11 mouse cellular contexts compared by ENCODE assay signal in the genomic region with DNA sequence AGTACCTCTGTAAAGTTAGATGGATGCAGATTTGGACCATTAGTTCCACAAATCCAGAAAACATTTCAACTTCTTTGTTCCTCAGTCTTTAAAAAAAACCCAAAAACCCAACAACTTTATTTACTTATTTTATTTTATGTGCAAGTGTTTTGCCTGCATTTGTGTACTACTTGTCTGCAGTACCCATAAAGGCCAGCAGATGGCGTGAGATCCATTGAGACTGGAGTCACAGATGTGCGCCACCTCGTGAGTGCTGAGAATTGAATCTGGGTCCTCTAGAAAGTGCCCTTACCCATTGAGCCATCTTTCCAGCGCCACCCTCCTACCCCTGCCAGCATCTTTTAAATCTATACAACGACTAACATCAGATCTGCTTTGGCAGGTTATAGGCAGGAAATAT. TPM values are rescaled to one million over a fixed set of nuclear protein-coding genes. Genes with fewer than 3 reads are reported as not detected.
DNase-seq lines count a peak whose midpoint lies in the region; ATAC-seq and TF ChIP-seq lines count a peak whose summit lies in the region.
"Had no signal": no experiment of that assay in that cellular context is flagged by ENCODE, and none has a peak within 500 bp of the region (broad histone marks: within the 10 kb centered on the region; RNA-seq: fewer than 3 reads in every experiment).

No protein-coding gene starts in this region.

- H3K4me1 ChIP-seq in intestine, postnatal 0 days (replicated peaks; ENCODE audit: control insufficient read depth, insufficient read depth, low read length): no peaks in the 10 kb centered on the region
- H3K4me1 ChIP-seq in intestine, embryonic 16.5 days (ENCODE audit: control insufficient read depth, insufficient read depth, low read length): no peaks in the 10 kb centered on the region
- no peaks in the 10 kb centered on the region for H3K4me1 ChIP-seq in neural tube, embryonic 11.5 days (ENCODE audit: control insufficient read depth, insufficient read depth, low read length)
- H3K4me1 ChIP-seq in MEL (ENCODE audit: control insufficient read depth in 1 of 2, insufficient read depth in 2 of 2, low read length in 2 of 2): no peaks in the 10 kb centered on the region
- no peaks in the 10 kb centered on the region for H3K4me1 ChIP-seq in small intestine, adult 2 months (ENCODE audit: control insufficient read depth, insufficient read depth, insufficient read length, low read length)
- peaks cover 11% of the 10 kb centered on the region for H3K4me1 ChIP-seq in forebrain, embryonic 15.5 days
- H3K4me1 ChIP-seq in kidney, embryonic 14.5 days (ENCODE audit: control insufficient read depth, insufficient read depth, low read length): no peaks in the 10 kb centered on the region

- no peak overlapping the region for H3K9ac ChIP-seq in intestine, postnatal 0 days (ENCODE audit: low read depth, low read length)
- H3K9ac ChIP-seq in intestine, embryonic 16.5 days (ENCODE audit: low read depth, low read length): no peak overlapping the region
- H3K9ac ChIP-seq in neural tube, embryonic 11.5 days (ENCODE audit: low read length): no peak overlapping the region
- H3K9ac ChIP-seq in MEL (ENCODE audit: control insufficient read depth, low read depth, low read length, poor library complexity, severe bottlenecking): no peak overlapping the region
- no peak overlapping the region for H3K9ac ChIP-seq in forebrain, embryonic 15.5 days (replicated peaks)
- H3K9ac ChIP-seq in kidney, embryonic 14.5 days (ENCODE audit: low read depth, low read length): no peak overlapping the region

- H3K79me2 ChIP-seq in MEL (ENCODE audit: control insufficient read depth, insufficient read depth, low read length, poor library complexity): no peaks in the 10 kb centered on the region

- TF ChIP-seq RAD21 in MEL (IDR thresholded peaks at IDR 0.05; ENCODE audit: low read depth, low read length): peak; percentile 38

- peak; percentile 28 for DNase-seq in neural tube, embryonic 11.5 days (ENCODE audit: low spot score)
- no peak for DNase-seq in neural tube, embryonic 10.5 days (ENCODE audit: extremely low spot score, low spot score)
- peak; percentile 34 for DNase-seq in MEL (ENCODE audit: low read depth, low spot score)
- DNase-seq: kidney, postnatal 10 days; lung, postnatal 14 days had no signal

- no peak for TF ChIP-seq EP300 in MEL (IDR thresholded peaks at IDR 0.05; ENCODE audit: low read depth in 1 of 2, low read length in 2 of 2)

- H3K9me3 ChIP-seq in intestine, postnatal 0 days (ENCODE audit: control insufficient read depth): no peaks in the 10 kb centered on the region
- no peaks in the 10 kb centered on the region for H3K9me3 ChIP-seq in intestine, embryonic 16.5 days (ENCODE audit: control insufficient read depth, low read length)
- no peaks in the 10 kb centered on the region for H3K9me3 ChIP-seq in neural tube, embryonic 11.5 days (ENCODE audit: control insufficient read depth, low read length)
- H3K9me3 ChIP-seq in MEL (replicated peaks; ENCODE audit: insufficient read depth, low read length): no peaks in the 10 kb centered on the region
- no peaks in the 10 kb centered on the region for H3K9me3 ChIP-seq in forebrain, embryonic 15.5 days
- no peaks in the 10 kb centered on the region for H3K9me3 ChIP-seq in kidney, embryonic 14.5 days (ENCODE audit: control insufficient read depth, low read length)

- H3K27me3 ChIP-seq in intestine, postnatal 0 days (replicated peaks; ENCODE audit: control insufficient read depth, insufficient read depth, low read length): no peaks in the 10 kb centered on the region
- no peaks in the 10 kb centered on the region for H3K27me3 ChIP-seq in intestine, embryonic 16.5 days (replicated peaks; ENCODE audit: control insufficient read depth, insufficient read depth, low read length)
- H3K27me3 ChIP-seq in neural tube, embryonic 11.5 days (ENCODE audit: control insufficient read depth, insufficient read depth, low read length): no peaks in the 10 kb centered on the region
- no peaks in the 10 kb centered on the region for H3K27me3 ChIP-seq in MEL (ENCODE audit: control insufficient read depth in 1 of 2, insufficient read depth in 2 of 2, low read length in 2 of 2)
- H3K27me3 ChIP-seq in small intestine, adult 2 months (ENCODE audit: control insufficient read depth, insufficient read depth, low read length): no peaks in the 10 kb centered on the region
- H3K27me3 ChIP-seq in forebrain, embryonic 15.5 days: no peaks in the 10 kb centered on the region; the same call in 1 of the 2 replicates
- no peaks in the 10 kb centered on the region for H3K27me3 ChIP-seq in kidney, embryonic 14.5 days (ENCODE audit: control insufficient read depth, insufficient read depth, low read length)

- ATAC-seq in intestine, postnatal 0 days: no peak
- no peak for ATAC-seq in intestine, embryonic 16.5 days
- ATAC-seq in neural tube, embryonic 11.5 days (ENCODE audit: insufficient read depth, low FRiP score, low TSS enrichment): no peak
- no peak for ATAC-seq in forebrain, embryonic 15.5 days (replicated peaks)
- ATAC-seq in kidney, embryonic 14.5 days (ENCODE audit: low FRiP score, low TSS enrichment): no peak

- TF ChIP-seq POLR2A in MEL (IDR thresholded peaks at IDR 0.05; ENCODE audit: control insufficient read depth in 1 of 2, insufficient read depth in 1 of 2, low read depth in 1 of 2, low read length in 2 of 2, poor library complexity in 1 of 2): no peak
- TF ChIP-seq POLR2A in small intestine, adult 2 months (IDR thresholded peaks at IDR 0.05; ENCODE audit: low read depth, low read length): no peak

- H3K27ac ChIP-seq in intestine, postnatal 0 days (ENCODE audit: low read depth, low read length): no peak overlapping the region
- H3K27ac ChIP-seq in intestine, embryonic 16.5 days (ENCODE audit: low read length): no peak overlapping the region
- H3K27ac ChIP-seq in neural tube, embryonic 11.5 days (ENCODE audit: low read depth, low read length): no peak overlapping the region
- H3K27ac ChIP-seq in MEL (ENCODE audit: control insufficient read depth, low read depth, low read length): no peak overlapping the region
- H3K27ac ChIP-seq in small intestine, adult 2 months (ENCODE audit: insufficient read depth, low read depth, low read length): no peak overlapping the region
- H3K27ac ChIP-seq in forebrain, embryonic 15.5 days (replicated peaks): no peak overlapping the region
- no peak overlapping the region for H3K27ac ChIP-seq in kidney, embryonic 14.5 days (ENCODE audit: low read depth, low read length)

- H3K4me2 ChIP-seq in intestine, postnatal 0 days (replicated peaks; ENCODE audit: low read depth): no peak overlapping the region
- no peak overlapping the region for H3K4me2 ChIP-seq in intestine, embryonic 16.5 days (ENCODE audit: low read depth, low read length)
- no peak overlapping the region for H3K4me2 ChIP-seq in neural tube, embryonic 11.5 days (ENCODE audit: low read depth)
- no peak overlapping the region for H3K4me2 ChIP-seq in forebrain, embryonic 15.5 days (replicated peaks)
- no peak overlapping the region for H3K4me2 ChIP-seq in kidney, embryonic 14.5 days (replicated peaks; ENCODE audit: low read depth, low read length)

- TF ChIP-seq CTCF in intestine, postnatal 0 days (IDR thresholded peaks at IDR 0.05; ENCODE audit: low read depth): peak; percentile 60
- TF ChIP-seq CTCF in MEL (IDR thresholded peaks at IDR 0.05 in 2 of 3, conservative IDR thresholded peaks at IDR 0.05 in 1 of 3; ENCODE audit: control insufficient read depth in 1 of 3, insufficient read depth in 1 of 3, low read depth in 2 of 3, low read length in 3 of 3, poor library complexity in 1 of 3, severe bottlenecking in 1 of 3): peak; percentile 31 to 55 (median 50); a peak in 5 of 6 replicates
- TF ChIP-seq CTCF in small intestine, adult 2 months (IDR thresholded peaks at IDR 0.05; ENCODE audit: extremely low read depth, insufficient read length, insufficient replicate concordance, low read depth, low read length): peak; percentile 28; the same call in 1 of the 2 replicates

- WGBS in intestine, postnatal 0 days: 63% methylated on average over 5 of the region's 5 CpGs
- 63% methylated on average over 5 of the region's 5 CpGs for WGBS in intestine, embryonic 16.5 days
- WGBS in neural tube, embryonic 11.5 days: 65% methylated on average over 5 of the region's 5 CpGs
- 66% methylated on average over 5 of the region's 5 CpGs for WGBS in small intestine, adult 2 months
- 68% methylated on average over 5 of the region's 5 CpGs for WGBS in forebrain, embryonic 15.5 days
- 72% methylated on average over 5 of the region's 5 CpGs for WGBS in kidney, embryonic 14.5 days

- H3K36me3 ChIP-seq in intestine, postnatal 0 days (ENCODE audit: control insufficient read depth, insufficient read depth): no peaks in the 10 kb centered on the region
- H3K36me3 ChIP-seq in intestine, embryonic 16.5 days (ENCODE audit: control insufficient read depth, insufficient read depth, low read length): no peaks in the 10 kb centered on the region
- H3K36me3 ChIP-seq in neural tube, embryonic 11.5 days (ENCODE audit: control insufficient read depth, insufficient read depth, low read length): no peaks in the 10 kb centered on the region
- no peaks in the 10 kb centered on the region for H3K36me3 ChIP-seq in MEL (ENCODE audit: control insufficient read depth in 1 of 2, insufficient read depth in 2 of 2, low read length in 2 of 2)
- no peaks in the 10 kb centered on the region for H3K36me3 ChIP-seq in small intestine, adult 2 months (ENCODE audit: control insufficient read depth, insufficient read depth, low read length)
- no peaks in the 10 kb centered on the region for H3K36me3 ChIP-seq in forebrain, embryonic 15.5 days
- H3K36me3 ChIP-seq in kidney, embryonic 14.5 days (ENCODE audit: control insufficient read depth, insufficient read depth, low read length): no peaks in the 10 kb centered on the region

- H3K4me3 ChIP-seq in intestine, postnatal 0 days (ENCODE audit: low read depth, low read length): no peak overlapping the region
- H3K4me3 ChIP-seq in intestine, embryonic 16.5 days (ENCODE audit: low read length): no peak overlapping the region
- no peak overlapping the region for H3K4me3 ChIP-seq in neural tube, embryonic 11.5 days (ENCODE audit: low read depth, low read length)
- no peak overlapping the region for H3K4me3 ChIP-seq in MEL (ENCODE audit: control insufficient read depth in 1 of 2, insufficient read depth in 1 of 2, low read depth in 2 of 2, low read length in 2 of 2)
- H3K4me3 ChIP-seq in small intestine, adult 2 months (ENCODE audit: low read depth, low read length): no peak overlapping the region
- no peak overlapping the region for H3K4me3 ChIP-seq in forebrain, embryonic 15.5 days
- no peak overlapping the region for H3K4me3 ChIP-seq in kidney, embryonic 14.5 days (ENCODE audit: low read length)

RNA-seq across cellular contexts. Expression of gene Gm12689, which starts 53.0 kb away (rescaled TPM):
- polyA plus RNA-seq in intestine, postnatal 0 days (2015; fragmentation: Nextera tagmentation; extraction: Ambion mirVana): 0.22 and 0.33 TPM in 2 replicates
- 0.12 TPM in 1 of 2 replicates, not detected in the other for polyA plus RNA-seq in intestine, embryonic 16.5 days (2015; fragmentation: Nextera tagmentation; extraction: Ambion mirVana)
- 0.47 TPM in 1 of 2 replicates, not detected in the other for polyA plus RNA-seq in neural tube, embryonic 11.5 days (2014; fragmentation: Nextera tagmentation; extraction: Ambion mirVana)
- total RNA-seq in MEL (2012; rRNA removed): not detected in 2 replicates
- under 1 TPM in 1 of 2 experiments, not detected in 1; 0.10 TPM for polyA plus RNA-seq in MEL (2012; ENCODE audit: insufficient read depth in 1 of 2, insufficient read length in 2 of 2, low read depth in 1 of 2, low replicate concordance in 2 of 2, missing spikeins in 1 of 2)
- 0.33 and 0.93 TPM in 2 replicates for polyA plus RNA-seq in small intestine, adult 2 months (2012; rRNA removed)
- 0.33 and 0.36 TPM in 2 replicates for polyA plus RNA-seq in forebrain, embryonic 15.5 days (2015; fragmentation: Nextera tagmentation; extraction: Ambion mirVana)
- polyA plus RNA-seq in kidney, embryonic 14.5 days (2014; fragmentation: Nextera tagmentation; extraction: Ambion mirVana): 0.29 and 0.68 TPM in 2 replicates
- total RNA-seq: hematopoietic stem cell, adult 5-6 weeks had no signal
